Mouse (Mus musculus) small intestine, adult 2 months (tissue): ENCODE measurements around the gene Hist1h3e.

Experiments
- CTCF ChIP-seq: fragments of 200-500 bp; IDR thresholded peaks from 2 replicates; pipeline ENCODE4 v1.5.1; 2012; ENCODE audit warnings: low read depth, mild to moderate bottlenecking, control low read depth, inconsistent platforms, low read length, moderate library complexity, mixed read lengths; ENCODE audit not compliant: insufficient replicate concordance, insufficient read length; ENCODE audit errors: extremely low read depth
- POLR2A ChIP-seq: fragments of 200-500 bp; IDR thresholded peaks from 2 replicates; pipeline ENCODE4 v1.6.1; 2012; ENCODE audit warnings: low read depth, mild to moderate bottlenecking, control low read depth, inconsistent platforms, low read length, moderate library complexity

- TF ChIP-seq CTCF (no peak), POLR2A (no peak)
These were observed 22.9 kb upstream of the Hist1h3e start for GRCm38 (mm10) chr13:23585029-23585441.
